Mouse (Mus musculus): ENCODE results near the gene Cfap300. TPM values are rescaled to one million over a fixed set of nuclear protein-coding genes. Genes with fewer than 3 reads are reported as not detected.
A peak's percentile ranks its signal among the peaks of the same experiment; 100 is the strongest.

The Cfap300 gene
- polyA plus RNA-seq, 1 experiment from 2014 or later, result 19.5 TPM

GRCm38 (mm10) chr9:8034143-8034542 lies 8.5 kb downstream of the Cfap300 start:
- no peaks in the 10 kb centered on the region for H3K4me1 ChIP-seq (replicated peaks; ENCODE audit: control insufficient read depth, insufficient read depth, low read length)
- H3K9ac ChIP-seq, result no peak overlapping the region
- ATAC-seq (ENCODE audit: low FRiP score), result no peak
- no peak overlapping the region for H3K4me2 ChIP-seq (replicated peaks)
- H3K27me3 ChIP-seq (ENCODE audit: control insufficient read depth, insufficient read depth, low read length), result no peaks in the 10 kb centered on the region
- H3K36me3 ChIP-seq (replicated peaks; ENCODE audit: control insufficient read depth, insufficient read depth), result no peaks in the 10 kb centered on the region
- no peak overlapping the region for H3K4me3 ChIP-seq (replicated peaks; ENCODE audit: low read length)
- no peak overlapping the region for H3K27ac ChIP-seq
- no peaks in the 10 kb centered on the region for H3K9me3 ChIP-seq (ENCODE audit: control insufficient read depth, low read length)
- DNase-seq (ENCODE audit: low spot score), result no peak
- WGBS, result 82% methylated on average over 1 of the region's 1 CpGs

GRCm38 (mm10) chr9:8032847-8033246 lies 9.8 kb downstream of the Cfap300 start:
- Histone ChIP-seq H3K27ac (no peak overlapping the region), H3K4me2 (replicated peaks) (no peak overlapping the region), H3K9me3 (ENCODE audit: control insufficient read depth, low read length) (no peaks in the 10 kb centered on the region), H3K4me1 (replicated peaks; ENCODE audit: control insufficient read depth, insufficient read depth, low read length) (no peaks in the 10 kb centered on the region), H3K4me3 (replicated peaks; ENCODE audit: low read length) (no peak overlapping the region), H3K27me3 (ENCODE audit: control insufficient read depth, insufficient read depth, low read length) (no peaks in the 10 kb centered on the region), H3K36me3 (replicated peaks; ENCODE audit: control insufficient read depth, insufficient read depth) (no peaks in the 10 kb centered on the region), H3K9ac (no peak overlapping the region)
- WGBS, result 75% methylated on average over 5 of the region's 5 CpGs
- ATAC-seq (ENCODE audit: low FRiP score) (0 out of 2 replicates have a peak, but pooled peaks have one; percentile 24), DNase-seq (ENCODE audit: low spot score) (no peak)

- WGBS, result 91% methylated on average over 5 of the region's 5 CpGs
- H3K9me3 ChIP-seq (ENCODE audit: control insufficient read depth, low read length), result no peaks in the 10 kb centered on the region
- no peaks in the 10 kb centered on the region for H3K4me1 ChIP-seq (replicated peaks; ENCODE audit: control insufficient read depth, insufficient read depth, low read length)
- H3K9ac ChIP-seq, result no peak overlapping the region
- H3K27me3 ChIP-seq (ENCODE audit: control insufficient read depth, insufficient read depth, low read length), result no peaks in the 10 kb centered on the region
- H3K27ac ChIP-seq, result no peak overlapping the region
- peaks cover 4% of the 10 kb centered on the region; the same call in 1 of the 2 replicates for H3K36me3 ChIP-seq (replicated peaks; ENCODE audit: control insufficient read depth, insufficient read depth)
- no peak for DNase-seq (ENCODE audit: low spot score)
- ATAC-seq (ENCODE audit: low FRiP score), result no peak
- H3K4me3 ChIP-seq (replicated peaks; ENCODE audit: low read length), result no peak overlapping the region
- no peak overlapping the region for H3K4me2 ChIP-seq (replicated peaks)
Observed at GRCm38 (mm10) chr9:8018609-8019008, 24.0 kb downstream of the Cfap300 start.

GRCm38 (mm10) chr9:8017253-8017913 lies 25.2 kb downstream of the Cfap300 start:
- H3K27me3 ChIP-seq (ENCODE audit: control insufficient read depth, insufficient read depth, low read length), result no peaks in the 10 kb centered on the region
- H3K4me3 ChIP-seq (replicated peaks; ENCODE audit: low read length), result no peak overlapping the region
- peaks cover 3% of the 10 kb centered on the region; the same call in 1 of the 2 replicates for H3K36me3 ChIP-seq (replicated peaks; ENCODE audit: control insufficient read depth, insufficient read depth)
- H3K4me1 ChIP-seq (replicated peaks; ENCODE audit: control insufficient read depth, insufficient read depth, low read length), result no peaks in the 10 kb centered on the region
- DNase-seq (ENCODE audit: low spot score) (no peak), ATAC-seq (ENCODE audit: low FRiP score) (no peak)
- H3K9me3 ChIP-seq (ENCODE audit: control insufficient read depth, low read length), result no peaks in the 10 kb centered on the region
- H3K4me2 ChIP-seq (replicated peaks), result no peak overlapping the region
- H3K9ac ChIP-seq, result no peak overlapping the region
- WGBS, result 62% methylated on average over 13 of the region's 20 CpGs
- no peak overlapping the region for H3K27ac ChIP-seq

GRCm38 (mm10) chr9:8004370-8004991 lies 38.1 kb downstream of the Cfap300 start, which contains the start of gene Yap1:
TSS of gene Yap1 (minus strand) at chr9:8004596.
- H3K36me3 ChIP-seq (replicated peaks; ENCODE audit: control insufficient read depth, insufficient read depth), result no peaks in the 10 kb centered on the region
- no peaks in the 10 kb centered on the region for H3K9me3 ChIP-seq (ENCODE audit: control insufficient read depth, low read length)
- DNase-seq (ENCODE audit: low spot score) (peak; percentile 83), ATAC-seq (ENCODE audit: low FRiP score) (peak; percentile 83)
- H3K27ac ChIP-seq, result peak within 1 kb of the TSS; percentile 84
- peaks cover 18% of the 10 kb centered on the region for H3K27me3 ChIP-seq (ENCODE audit: control insufficient read depth, insufficient read depth, low read length)
- peaks cover 6% of the 10 kb centered on the region for H3K4me1 ChIP-seq (replicated peaks; ENCODE audit: control insufficient read depth, insufficient read depth, low read length)
- 1% methylated on average over 63 of the region's 79 CpGs for whole genome bisulfite sequencing
- peak within 1 kb of the TSS; percentile 71 for H3K9ac ChIP-seq
- peak within 1 kb of the TSS; percentile 90 for H3K4me2 ChIP-seq (replicated peaks)
- H3K4me3 ChIP-seq (replicated peaks; ENCODE audit: low read length), result peak within 1 kb of the TSS; percentile 79

- Histone ChIP-seq H3K9ac (peak overlapping the region; percentile 71), H3K9me3 (ENCODE audit: control insufficient read depth, low read length) (no peaks in the 10 kb centered on the region), H3K36me3 (replicated peaks; ENCODE audit: control insufficient read depth, insufficient read depth) (no peaks in the 10 kb centered on the region), H3K4me2 (replicated peaks) (peak overlapping the region; percentile 90), H3K4me3 (replicated peaks; ENCODE audit: low read length) (peak overlapping the region; percentile 79), H3K27me3 (ENCODE audit: control insufficient read depth, insufficient read depth, low read length) (peaks cover 18% of the 10 kb centered on the region), H3K27ac (peak overlapping the region; percentile 84), H3K4me1 (replicated peaks; ENCODE audit: control insufficient read depth, insufficient read depth, low read length) (peaks cover 6% of the 10 kb centered on the region)
- DNase-seq (ENCODE audit: low spot score) (peak; percentile 57), ATAC-seq (ENCODE audit: low FRiP score) (peak; percentile 65)
- WGBS, result under 1% methylated on average over 77 of the region's 82 CpGs
Observed at GRCm38 (mm10) chr9:8003301-8004271, 39.0 kb downstream of the Cfap300 start.

GRCm38 (mm10) chr9:8002806-8003205 lies 39.8 kb downstream of the Cfap300 start:
- DNase-seq (ENCODE audit: low spot score), result no peak
- H3K9me3 ChIP-seq (ENCODE audit: control insufficient read depth, low read length), result no peaks in the 10 kb centered on the region
- 3% methylated on average over 12 of the region's 12 CpGs for WGBS

GRCm38 (mm10) chr9:8001352-8001751 lies 41.3 kb downstream of the Cfap300 start:
- Histone ChIP-seq H3K27me3 (ENCODE audit: control insufficient read depth, insufficient read depth, low read length) (peaks cover 18% of the 10 kb centered on the region), H3K4me3 (replicated peaks; ENCODE audit: low read length) (no peak overlapping the region), H3K27ac (no peak overlapping the region), H3K4me2 (replicated peaks) (peak overlapping the region; percentile 35; the same call in 1 of the 2 replicates), H3K36me3 (replicated peaks; ENCODE audit: control insufficient read depth, insufficient read depth) (no peaks in the 10 kb centered on the region), H3K9ac (no peak overlapping the region), H3K9me3 (ENCODE audit: control insufficient read depth, low read length) (no peaks in the 10 kb centered on the region), H3K4me1 (replicated peaks; ENCODE audit: control insufficient read depth, insufficient read depth, low read length) (peaks cover 6% of the 10 kb centered on the region)
- ATAC-seq (ENCODE audit: low FRiP score) (no peak), DNase-seq (ENCODE audit: low spot score) (no peak)
- 46% methylated on average over 7 of the region's 7 CpGs for WGBS

More at GRCm38 (mm10) chr9:8002806-8003205, 39.8 kb downstream of the Cfap300 start:
- peaks cover 6% of the 10 kb centered on the region for H3K4me1 ChIP-seq (replicated peaks; ENCODE audit: control insufficient read depth, insufficient read depth, low read length)
- H3K36me3 ChIP-seq (replicated peaks; ENCODE audit: control insufficient read depth, insufficient read depth), result no peaks in the 10 kb centered on the region
- H3K4me3 ChIP-seq (replicated peaks; ENCODE audit: low read length), result peak overlapping the region; percentile 79
- H3K9ac ChIP-seq, result peak overlapping the region; percentile 71
- no peak for ATAC-seq (ENCODE audit: low FRiP score)
- peak overlapping the region; percentile 90 for H3K4me2 ChIP-seq (replicated peaks)
- H3K27ac ChIP-seq, result no peak overlapping the region
- peaks cover 18% of the 10 kb centered on the region for H3K27me3 ChIP-seq (ENCODE audit: control insufficient read depth, insufficient read depth, low read length)

- peak; percentile 59; the same call in 1 of the 2 replicates for ATAC-seq (ENCODE audit: low FRiP score)
- H3K27me3 ChIP-seq (ENCODE audit: control insufficient read depth, insufficient read depth, low read length), result no peaks in the 10 kb centered on the region
Observed at GRCm38 (mm10) chr9:7994275-7994674, 48.3 kb downstream of the Cfap300 start.

More at GRCm38 (mm10) chr9:7994275-7994674, 48.3 kb downstream of the Cfap300 start:
- DNase-seq (ENCODE audit: low spot score), result peak; percentile 64
- no peak overlapping the region for H3K4me2 ChIP-seq (replicated peaks)
- H3K27ac ChIP-seq, result peak overlapping the region; percentile 39; the same call in 1 of the 2 replicates
- no peaks in the 10 kb centered on the region for H3K36me3 ChIP-seq (replicated peaks; ENCODE audit: control insufficient read depth, insufficient read depth)
- H3K9ac ChIP-seq, result no peak overlapping the region
- H3K4me3 ChIP-seq (replicated peaks; ENCODE audit: low read length), result no peak overlapping the region
- WGBS, result 63% methylated on average over 5 of the region's 5 CpGs
- no peaks in the 10 kb centered on the region for H3K4me1 ChIP-seq (replicated peaks; ENCODE audit: control insufficient read depth, insufficient read depth, low read length)
- H3K9me3 ChIP-seq (ENCODE audit: control insufficient read depth, low read length), result no peaks in the 10 kb centered on the region
